Mouse (Mus musculus) limb, embryonic 15.5 days (tissue): ENCODE data around the gene A3galt2. TPM values are rescaled to one million over a fixed set of nuclear protein-coding genes. Genes with fewer than 3 reads are reported as not detected.
A peak's percentile ranks its signal among the peaks of the same experiment; 100 is the strongest.

Experiments used
- ATAC-seq: fragments of 200-750 bp; cut with Nextera tagmentation; 2 replicates; pipeline ENCODE4 v1.8.0; 2017; ENCODE audit warnings: low read depth, moderate TSS enrichment; ENCODE audit not compliant: insufficient number of reproducible peaks, low FRiP score, low TSS enrichment
- H3K27ac ChIP-seq: fragments of 300-500 bp; sonication (generic); 2 replicates; pipeline ENCODE4 v1.5.1; 2015; ENCODE audit warnings: moderate library complexity, mild to moderate bottlenecking, inconsistent platforms
- H3K27me3 ChIP-seq: fragments of 300-500 bp; sonication (generic); 2 replicates; pipeline ENCODE4 v1.6.1; 2015; ENCODE audit warnings: inconsistent platforms
- H3K36me3 ChIP-seq: fragments of 300-500 bp; sonication (generic); 2 replicates; pipeline ENCODE4 v1.6.1; 2015; ENCODE audit warnings: inconsistent platforms
- H3K4me1 ChIP-seq: fragments of 300-500 bp; sonication (generic); 2 replicates; pipeline ENCODE4 v1.6.1; 2015; ENCODE audit warnings: inconsistent platforms
- H3K4me2 ChIP-seq: fragments of 300-500 bp; sonication (generic); 2 replicates; pipeline ENCODE4 v1.6.1; 2015; ENCODE audit warnings: mild to moderate bottlenecking, inconsistent platforms
- H3K4me3 ChIP-seq: fragments of 300-500 bp; sonication (generic); 2 replicates; pipeline ENCODE4 v1.5.1; 2015; ENCODE audit warnings: mild to moderate bottlenecking, inconsistent platforms
- H3K9ac ChIP-seq: fragments of 300-500 bp; sonication (generic); 2 replicates; pipeline ENCODE4 v1.6.1; 2015; ENCODE audit warnings: inconsistent platforms
- H3K9me3 ChIP-seq: fragments of 300-500 bp; sonication (generic); 2 replicates; pipeline ENCODE4 v1.6.1; 2016; ENCODE audit warnings: inconsistent platforms
- WGBS: fragments of 180-500 bp; shearing (Covaris S2); methylation state at CpG from one replicate; pipeline ENCODE4 v1.1.7; 2015; 5-methylcytosine and 5-hydroxymethylcytosine counted together
- polyA plus RNA-seq: library from polyadenylated mRNA; unstranded; fragments of >200 nt; fragmentation: Nextera tagmentation; extraction: Ambion mirVana; gene quantifications from 2 replicates; pipeline ENCODE4 v1.2.1, GENCODE M21; 2015

Gene A3galt2
- polyA plus RNA-seq, 1 experiment from 2014 or later: 0.24 TPM

DNA sequence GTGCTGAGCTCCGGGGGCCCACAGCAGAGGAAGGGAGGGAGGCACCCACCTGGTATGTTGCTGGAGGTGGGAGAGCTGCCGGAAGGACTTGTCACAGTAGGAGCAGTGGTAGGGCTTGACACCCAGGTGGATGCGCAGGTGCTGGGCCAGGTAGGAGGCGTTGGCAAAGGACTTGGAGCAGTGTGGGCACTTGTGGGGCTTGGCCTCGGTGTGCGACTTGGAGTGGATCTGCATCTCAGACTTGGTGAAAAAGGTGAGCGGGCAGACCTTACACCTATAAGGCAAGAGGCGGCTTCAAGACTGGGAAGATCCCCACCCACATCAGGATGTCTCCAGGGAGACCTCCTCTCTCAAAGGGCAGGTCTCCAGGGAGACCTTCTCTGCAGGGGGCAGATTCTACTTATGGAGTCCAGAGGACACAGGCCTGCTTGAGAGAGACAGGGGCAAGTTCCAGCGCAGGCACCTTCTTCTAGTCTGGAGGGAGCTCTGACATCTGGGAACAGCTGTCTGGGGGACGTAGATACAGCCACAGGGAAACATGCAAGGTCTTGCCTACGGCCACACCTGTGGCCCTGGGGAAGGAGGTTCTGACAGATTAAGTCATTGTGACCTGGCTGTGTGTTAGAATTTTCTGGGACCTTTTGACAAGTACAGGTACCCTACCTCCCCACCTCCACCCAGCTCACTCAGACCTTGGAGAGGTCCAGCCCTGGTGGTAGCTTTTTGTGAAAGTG lies 30.9 kb downstream of the A3galt2 start:
- Histone ChIP-seq H3K4me2 (no peak overlapping the region), H3K4me3 (no peak overlapping the region), H3K9me3 (no peaks in the 10 kb centered on the region), H3K27ac (no peak overlapping the region), H3K36me3 (peaks cover 82% of the 10 kb centered on the region), H3K9ac (no peak overlapping the region), H3K27me3 (no peaks in the 10 kb centered on the region), H3K4me1 (peaks cover 7% of the 10 kb centered on the region; the same call in 1 of the 2 replicates)
- ATAC-seq: no peak
- WGBS: 88% methylated on average over 11 of the region's 11 CpGs

DNA sequence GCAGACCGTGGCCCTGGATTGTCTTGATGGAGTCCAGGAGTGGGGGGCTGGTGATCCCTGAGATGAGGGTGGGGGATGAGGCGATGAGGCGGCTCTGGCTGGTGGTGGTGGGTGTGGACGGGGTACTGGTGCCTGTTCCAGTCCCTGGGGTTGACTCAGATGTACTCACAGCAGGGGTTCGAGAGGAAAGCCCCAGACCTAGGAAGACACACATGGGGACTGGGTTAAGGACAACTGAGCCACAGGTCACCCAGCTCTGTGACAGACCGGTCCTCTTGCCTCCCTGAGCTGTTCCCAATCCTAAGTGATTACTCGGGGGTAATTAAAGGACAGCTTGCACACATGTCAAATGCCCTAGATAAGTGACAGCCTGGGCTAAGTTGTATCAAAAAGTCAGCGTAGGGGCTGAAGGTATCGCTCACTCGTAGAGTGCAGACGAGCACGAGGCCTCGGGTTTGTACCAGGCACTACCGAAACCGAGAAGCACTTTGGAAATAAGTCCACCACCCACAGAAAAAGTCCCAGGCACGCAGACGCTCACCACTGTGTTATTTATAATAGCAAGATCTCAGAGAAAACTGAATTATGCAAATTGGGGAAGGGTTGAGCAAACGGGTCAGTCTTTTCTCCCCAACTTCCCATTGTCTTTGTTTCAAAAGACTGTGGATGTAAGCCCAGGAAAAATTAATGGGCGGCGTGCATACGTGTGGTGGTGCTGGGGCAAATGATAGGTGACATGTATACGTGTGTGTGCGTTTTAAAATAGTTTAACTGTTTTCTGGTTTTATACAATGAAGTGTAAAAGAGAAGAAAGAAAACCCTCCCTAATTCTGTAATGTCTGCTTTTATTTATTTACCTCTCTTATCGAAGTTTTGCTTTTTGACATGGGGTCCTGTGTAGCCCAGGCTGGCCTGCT lies 32.1 kb downstream of the A3galt2 start:
- Histone ChIP-seq H3K9me3 (no peaks in the 10 kb centered on the region), H3K27ac (no peak overlapping the region), H3K4me2 (no peak overlapping the region), H3K27me3 (no peaks in the 10 kb centered on the region), H3K36me3 (peaks cover 78% of the 10 kb centered on the region), H3K9ac (no peak overlapping the region), H3K4me1 (peaks cover 7% of the 10 kb centered on the region; the same call in 1 of the 2 replicates), H3K4me3 (no peak overlapping the region)
- 92% methylated on average over 24 of the region's 24 CpGs for WGBS
- no peak for ATAC-seq

DNA sequence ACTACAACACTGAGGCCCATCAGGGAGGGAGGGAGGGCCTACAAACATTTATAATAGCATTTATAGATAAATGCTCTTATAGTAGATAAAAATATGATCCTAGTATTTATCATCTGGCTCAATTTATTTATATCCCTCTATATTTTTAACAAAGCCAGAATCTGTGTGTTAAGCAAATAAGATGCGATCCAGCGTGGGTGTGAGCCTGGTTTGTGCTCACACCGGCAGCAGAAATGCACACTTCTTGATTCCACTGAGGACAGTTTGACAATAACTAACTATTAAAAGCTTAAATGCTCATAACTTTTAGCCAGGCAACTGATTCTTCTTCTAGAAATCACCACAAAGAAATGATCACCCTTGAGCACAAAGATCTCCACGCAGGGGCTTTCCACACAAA lies 32.9 kb downstream of the A3galt2 start:
- H3K36me3 ChIP-seq: peaks cover 75% of the 10 kb centered on the region
- H3K4me2 ChIP-seq: no peak overlapping the region
- no peak overlapping the region for H3K27ac ChIP-seq
- no peaks in the 10 kb centered on the region for H3K9me3 ChIP-seq
- H3K4me3 ChIP-seq: no peak overlapping the region
- 90% methylated on average over 4 of the region's 4 CpGs for WGBS
- H3K9ac ChIP-seq: no peak overlapping the region
- H3K27me3 ChIP-seq: no peaks in the 10 kb centered on the region
- H3K4me1 ChIP-seq: peaks cover 7% of the 10 kb centered on the region; the same call in 1 of the 2 replicates
- no peak for ATAC-seq

- no peak for ATAC-seq
- no peak overlapping the region for H3K4me2 ChIP-seq
Measured at GRCm38 (mm10) chr4:128789646-128790045, 34.5 kb downstream of the A3galt2 start.

DNA sequence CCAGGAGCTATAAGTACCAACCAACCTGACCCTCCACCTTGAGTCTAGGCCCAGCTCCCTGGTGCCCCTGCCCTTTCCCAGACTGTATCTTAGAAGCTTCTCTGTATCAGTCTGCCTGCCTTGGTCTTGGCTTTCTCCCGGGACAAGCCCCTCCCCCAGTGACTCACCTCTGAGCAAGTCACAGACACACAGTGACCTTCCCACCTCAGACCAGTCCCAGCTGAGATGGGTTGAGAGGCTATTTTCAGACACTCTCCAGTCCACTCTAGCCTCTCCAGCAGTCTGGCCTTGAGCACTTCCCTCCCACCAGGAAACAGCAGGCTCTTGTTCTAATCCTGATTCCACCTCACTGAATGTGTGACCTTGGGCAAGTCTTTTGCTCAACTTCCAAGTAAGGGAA lies 38.5 kb downstream of the A3galt2 start:
- Histone ChIP-seq H3K9me3 (no peaks in the 10 kb centered on the region), H3K27me3 (no peaks in the 10 kb centered on the region), H3K27ac (no peak overlapping the region), H3K9ac (no peak overlapping the region), H3K4me1 (peaks cover 46% of the 10 kb centered on the region), H3K4me3 (no peak overlapping the region), H3K4me2 (no peak overlapping the region), H3K36me3 (peaks cover 29% of the 10 kb centered on the region)
- WGBS: 22% methylated on average over 1 of the region's 1 CpGs
- no peak for ATAC-seq

More at GRCm38 (mm10) chr4:128789646-128790045, 34.5 kb downstream of the A3galt2 start:
- Histone ChIP-seq H3K4me1 (peaks cover 9% of the 10 kb centered on the region; the same call in 1 of the 2 replicates), H3K36me3 (peaks cover 68% of the 10 kb centered on the region), H3K9ac (no peak overlapping the region), H3K9me3 (no peaks in the 10 kb centered on the region), H3K27me3 (no peaks in the 10 kb centered on the region), H3K4me3 (no peak overlapping the region), H3K27ac (no peak overlapping the region)
- 41% methylated on average over 18 of the region's 18 CpGs for WGBS

GRCm38 (mm10) chr4:128794198-128794597 lies 39.0 kb downstream of the A3galt2 start:
- no peak overlapping the region for H3K27ac ChIP-seq
- H3K9me3 ChIP-seq: no peaks in the 10 kb centered on the region
- H3K9ac ChIP-seq: no peak overlapping the region
- no peaks in the 10 kb centered on the region for H3K27me3 ChIP-seq
- H3K36me3 ChIP-seq: peaks cover 29% of the 10 kb centered on the region
- ATAC-seq: no peak
- no peak overlapping the region for H3K4me3 ChIP-seq
- H3K4me2 ChIP-seq: no peak overlapping the region
- WGBS: 86% methylated on average over 8 of the region's 8 CpGs
- H3K4me1 ChIP-seq: peaks cover 51% of the 10 kb centered on the region

DNA sequence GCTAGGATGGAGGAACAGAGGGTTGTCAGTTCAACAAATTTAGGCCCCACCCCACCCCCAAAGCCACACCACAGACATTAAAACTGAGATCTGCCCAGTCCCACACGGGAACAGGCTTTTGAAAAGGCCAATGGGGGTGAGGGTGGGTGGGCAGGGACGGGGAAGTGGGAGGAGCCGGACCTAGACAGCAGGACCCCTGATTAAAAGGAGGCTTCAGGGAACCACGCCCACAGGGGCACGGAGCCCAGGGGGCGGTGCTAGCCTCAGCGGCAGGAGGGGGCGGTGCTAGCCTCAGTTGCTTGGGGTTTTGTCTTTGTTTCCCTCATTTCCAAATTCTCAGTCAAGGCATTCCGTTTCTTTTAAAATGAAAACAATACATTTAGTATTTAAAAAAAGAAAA lies 40.4 kb downstream of the A3galt2 start:
- Histone ChIP-seq H3K4me3 (no peak overlapping the region), H3K36me3 (peaks cover 18% of the 10 kb centered on the region), H3K4me2 (no peak overlapping the region), H3K9ac (no peak overlapping the region), H3K9me3 (no peaks in the 10 kb centered on the region), H3K4me1 (peaks cover 48% of the 10 kb centered on the region), H3K27me3 (no peaks in the 10 kb centered on the region), H3K27ac (0 out of 2 replicates have a peak overlapping the region, but pooled peaks have one; percentile 33)
- WGBS: 12% methylated on average over 9 of the region's 9 CpGs
- ATAC-seq: no peak

GRCm38 (mm10) chr4:128796788-128797187 lies 41.6 kb downstream of the A3galt2 start:
- Histone ChIP-seq H3K4me1 (peaks cover 58% of the 10 kb centered on the region), H3K27ac (no peak overlapping the region), H3K36me3 (peaks cover 21% of the 10 kb centered on the region), H3K9ac (no peak overlapping the region), H3K27me3 (no peaks in the 10 kb centered on the region), H3K4me3 (no peak overlapping the region), H3K9me3 (no peaks in the 10 kb centered on the region), H3K4me2 (no peak overlapping the region)
- ATAC-seq: no peak
- 74% methylated on average over 8 of the region's 8 CpGs for WGBS

GRCm38 (mm10) chr4:128801675-128802465 lies 46.7 kb downstream of the A3galt2 start:
- Histone ChIP-seq H3K27me3 (no peaks in the 10 kb centered on the region), H3K27ac (no peak overlapping the region), H3K4me2 (no peak overlapping the region), H3K9ac (0 out of 2 replicates have a peak overlapping the region, but pooled peaks have one; percentile 10), H3K36me3 (0 out of 2 replicates have a peak, but pooled peaks cover 5% of the 10 kb centered on the region), H3K9me3 (no peaks in the 10 kb centered on the region), H3K4me1 (peaks cover 68% of the 10 kb centered on the region), H3K4me3 (no peak overlapping the region)
- no peak for ATAC-seq
- WGBS: 54% methylated on average over 9 of the region's 9 CpGs

GRCm38 (mm10) chr4:128803569-128803968 lies 48.4 kb downstream of the A3galt2 start:
- Histone ChIP-seq H3K9me3 (no peaks in the 10 kb centered on the region), H3K4me3 (peak overlapping the region; percentile 80), H3K4me1 (peaks cover 57% of the 10 kb centered on the region), H3K36me3 (0 out of 2 replicates have a peak, but pooled peaks cover 5% of the 10 kb centered on the region), H3K27ac (peak overlapping the region; percentile 98; the same call in 1 of the 2 replicates), H3K9ac (no peak overlapping the region), H3K4me2 (peak overlapping the region; percentile 86), H3K27me3 (no peaks in the 10 kb centered on the region)
- WGBS: 43% methylated on average over 5 of the region's 5 CpGs
- ATAC-seq: no peak

- Histone ChIP-seq H3K4me2 (peak overlapping the region; percentile 86), H3K4me1 (peaks cover 50% of the 10 kb centered on the region), H3K9ac (peak overlapping the region; percentile 100), H3K9me3 (no peaks in the 10 kb centered on the region), H3K36me3 (0 out of 2 replicates have a peak, but pooled peaks cover 5% of the 10 kb centered on the region), H3K4me3 (peak overlapping the region; percentile 80), H3K27ac (peak overlapping the region; percentile 98), H3K27me3 (no peaks in the 10 kb centered on the region)
- WGBS: under 1% methylated on average over 6 of the region's 6 CpGs
- no peak for ATAC-seq
Measured at GRCm38 (mm10) chr4:128804426-128805149, 49.4 kb downstream of the A3galt2 start.
